Mouse (Mus musculus): ENCODE measurements at regions not wholly inside any gene's neighbourhood (a gene's known extent, or its start where the extent isn't known, plus 50 kb on each side); places are given as distances from the start of the nearest gene placed in this dataset.

DNA sequence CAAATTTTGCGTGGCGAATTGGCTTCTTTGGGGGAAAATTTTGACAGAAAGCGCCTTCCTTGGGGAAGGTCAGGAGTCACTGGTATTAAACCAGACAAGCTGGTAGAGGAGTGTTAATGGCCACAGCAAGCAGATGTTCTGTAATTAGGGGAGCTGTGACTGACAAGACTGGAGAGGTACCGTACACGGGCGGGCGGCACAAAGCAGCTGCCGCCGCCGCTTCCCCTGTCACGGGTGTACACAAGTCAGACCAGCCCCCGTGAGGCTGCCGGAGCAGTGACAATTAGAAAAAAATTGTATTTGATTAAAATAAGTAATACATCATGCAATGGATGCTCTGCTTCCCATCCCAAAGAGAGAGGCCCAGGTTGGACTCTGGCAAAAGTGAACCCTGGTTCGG is 369.8 kb downstream of the Vrk1 start:
- WGBS = 79% methylated on average over 14 of the region's 14 CpGs
- Histone ChIP-seq H3K27me3 (ENCODE audit: low read depth, poor library complexity, severe bottlenecking) (peaks cover 6% of the 10 kb centered on the region), H3K4me1 (peaks cover 35% of the 10 kb centered on the region), H3K36me3 (no peaks in the 10 kb centered on the region), H3K27ac (replicated peaks) (no peak overlapping the region), H3K4me3 (no peak overlapping the region), H3K9me3 (replicated peaks) (no peaks in the 10 kb centered on the region)
- no peak for DNase-seq (ENCODE audit: low spot score)

DNA sequence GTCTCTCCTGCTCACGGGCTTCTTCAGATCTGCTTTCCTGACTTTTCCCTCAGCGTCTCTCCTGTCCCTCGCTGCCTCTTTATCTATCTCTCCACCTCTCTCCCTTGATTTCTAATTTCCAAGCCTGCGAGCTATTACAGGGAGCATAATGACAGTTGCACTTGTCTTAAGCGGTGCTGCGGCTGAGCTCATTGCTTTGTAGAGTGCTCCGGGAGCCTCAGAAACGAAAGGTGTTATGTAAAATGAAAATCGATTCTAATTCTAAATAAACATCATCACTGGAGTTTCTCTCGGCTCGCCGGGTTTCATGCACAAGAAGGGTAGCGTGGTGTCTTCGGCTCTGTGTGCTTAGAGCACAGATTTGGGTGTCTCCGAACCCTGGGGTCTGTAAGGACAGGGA is 371.8 kb downstream of the Vrk1 start:
- Histone ChIP-seq H3K27me3 (ENCODE audit: low read depth, poor library complexity, severe bottlenecking) (peaks cover 6% of the 10 kb centered on the region), H3K4me1 (peaks cover 32% of the 10 kb centered on the region), H3K4me3 (no peak overlapping the region), H3K36me3 (no peaks in the 10 kb centered on the region), H3K9me3 (replicated peaks) (no peaks in the 10 kb centered on the region), H3K27ac (replicated peaks) (peak overlapping the region; percentile 30; the same call in 1 of the 2 replicates)
- no peak for DNase-seq (ENCODE audit: low spot score)
- WGBS = 86% methylated on average over 15 of the region's 15 CpGs

DNA sequence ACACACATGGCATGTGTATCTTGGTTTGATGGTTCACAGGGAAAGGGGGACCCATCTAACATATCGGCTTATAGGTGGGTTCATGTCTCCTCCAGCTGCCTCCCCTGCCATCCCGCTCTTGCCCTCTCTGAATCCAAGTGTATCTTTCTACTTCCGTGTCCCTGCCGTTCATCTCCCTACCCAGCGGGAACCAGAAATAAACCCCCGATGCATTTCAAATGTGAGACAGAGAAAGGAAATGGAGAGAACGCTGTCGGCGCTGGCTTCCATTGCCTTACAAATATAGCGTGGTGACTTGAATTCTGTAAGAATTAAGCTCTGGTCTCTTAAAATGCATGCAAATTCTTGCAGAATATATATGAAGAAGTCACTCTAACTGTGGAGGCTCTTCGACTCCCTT is 379.2 kb downstream of the Vrk1 start:
- 94% methylated on average over 11 of the region's 11 CpGs for WGBS
- Histone ChIP-seq H3K27me3 (ENCODE audit: low read depth, poor library complexity, severe bottlenecking) (no peaks in the 10 kb centered on the region), H3K9me3 (replicated peaks) (no peaks in the 10 kb centered on the region), H3K4me1 (no peaks in the 10 kb centered on the region), H3K27ac (replicated peaks) (no peak overlapping the region), H3K36me3 (no peaks in the 10 kb centered on the region), H3K4me3 (no peak overlapping the region)
- DNase-seq (ENCODE audit: low spot score) = no peak

DNA sequence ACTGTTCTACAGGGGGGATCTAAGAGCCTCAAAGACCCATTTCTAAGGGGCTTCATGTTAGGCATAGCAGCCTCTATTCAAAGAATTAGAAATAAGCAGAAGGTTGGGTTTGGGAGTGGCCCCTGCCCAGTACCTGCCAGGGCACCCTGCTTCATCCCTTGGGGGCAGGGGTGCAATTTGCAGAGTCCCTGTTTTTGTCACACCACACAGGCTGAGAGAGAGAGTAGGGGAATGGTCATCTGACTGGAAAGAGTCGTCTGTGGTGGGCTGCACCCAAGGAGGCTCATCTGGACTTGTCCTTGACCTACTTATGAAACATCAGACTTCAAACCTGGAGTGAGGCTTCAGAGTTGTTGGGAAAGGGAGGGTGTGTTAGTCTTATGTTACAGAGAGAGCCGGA is 382.3 kb downstream of the Vrk1 start:
- DNase-seq (ENCODE audit: low spot score) = no peak
- H3K27ac ChIP-seq (replicated peaks) = no peak overlapping the region
- no peak overlapping the region for H3K4me3 ChIP-seq
- no peaks in the 10 kb centered on the region for H3K27me3 ChIP-seq (ENCODE audit: low read depth, poor library complexity, severe bottlenecking)
- H3K36me3 ChIP-seq = no peaks in the 10 kb centered on the region
- WGBS = 86% methylated on average over 2 of the region's 2 CpGs
- H3K4me1 ChIP-seq = no peaks in the 10 kb centered on the region
- no peaks in the 10 kb centered on the region for H3K9me3 ChIP-seq (replicated peaks)

DNA sequence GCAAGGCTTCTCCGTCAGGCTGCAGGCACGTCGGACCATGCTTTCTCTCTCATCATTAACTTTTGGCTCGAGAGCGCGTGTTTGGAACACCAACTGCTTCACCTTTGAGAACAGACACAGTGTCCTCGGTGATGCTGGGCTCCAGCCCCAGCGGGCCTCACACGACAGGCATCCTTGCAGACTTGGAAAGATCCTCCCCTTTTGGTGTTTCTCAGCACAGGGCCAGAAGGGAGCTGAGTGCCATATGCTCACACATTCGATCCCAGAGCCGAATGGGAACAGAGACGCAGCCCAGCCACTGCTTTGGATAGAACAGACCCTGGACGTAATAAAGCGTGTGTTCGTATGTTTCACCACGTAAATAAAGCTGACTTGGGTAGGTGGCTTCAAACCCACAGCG is 389.1 kb downstream of the Vrk1 start:
- WGBS = 90% methylated on average over 17 of the region's 17 CpGs
- no peak overlapping the region for H3K4me3 ChIP-seq
- H3K4me1 ChIP-seq = 0 out of 2 replicates have a peak, but pooled peaks cover 3% of the 10 kb centered on the region
- no peaks in the 10 kb centered on the region for H3K9me3 ChIP-seq (replicated peaks)
- H3K27ac ChIP-seq (replicated peaks) = 0 out of 2 replicates have a peak overlapping the region, but pooled peaks have one; percentile 23
- no peaks in the 10 kb centered on the region for H3K36me3 ChIP-seq
- no peaks in the 10 kb centered on the region for H3K27me3 ChIP-seq (ENCODE audit: low read depth, poor library complexity, severe bottlenecking)
- no peak for DNase-seq (ENCODE audit: low spot score)

DNA sequence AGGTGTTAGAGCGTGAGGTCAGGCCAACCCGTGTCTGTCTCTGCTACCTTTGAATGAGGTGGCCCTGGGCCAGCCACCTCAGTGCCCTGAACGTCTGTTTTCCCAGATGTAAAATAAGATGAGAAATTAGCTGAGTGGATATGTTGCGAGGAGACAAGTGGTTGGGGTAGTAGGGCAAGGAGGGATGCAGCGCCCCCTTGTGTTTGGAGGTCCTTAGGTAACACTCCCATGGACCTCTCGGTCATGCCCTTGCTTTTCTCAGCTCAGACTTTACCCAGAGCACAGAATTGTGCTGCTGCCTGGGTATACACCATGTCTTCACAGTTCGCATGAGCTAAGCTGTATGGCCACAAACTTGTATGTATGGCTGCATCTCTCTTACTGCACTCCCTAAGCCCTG is 401.0 kb downstream of the Vrk1 start:
- peaks cover 4% of the 10 kb centered on the region; the same call in 1 of the 2 replicates for H3K4me1 ChIP-seq
- DNase-seq (ENCODE audit: low spot score) = no peak
- WGBS = 87% methylated on average over 7 of the region's 7 CpGs
- H3K27ac ChIP-seq (replicated peaks) = no peak overlapping the region
- H3K9me3 ChIP-seq (replicated peaks) = no peaks in the 10 kb centered on the region
- no peak overlapping the region for H3K4me3 ChIP-seq
- H3K27me3 ChIP-seq (ENCODE audit: low read depth, poor library complexity, severe bottlenecking) = no peaks in the 10 kb centered on the region
- H3K36me3 ChIP-seq = no peaks in the 10 kb centered on the region

DNA sequence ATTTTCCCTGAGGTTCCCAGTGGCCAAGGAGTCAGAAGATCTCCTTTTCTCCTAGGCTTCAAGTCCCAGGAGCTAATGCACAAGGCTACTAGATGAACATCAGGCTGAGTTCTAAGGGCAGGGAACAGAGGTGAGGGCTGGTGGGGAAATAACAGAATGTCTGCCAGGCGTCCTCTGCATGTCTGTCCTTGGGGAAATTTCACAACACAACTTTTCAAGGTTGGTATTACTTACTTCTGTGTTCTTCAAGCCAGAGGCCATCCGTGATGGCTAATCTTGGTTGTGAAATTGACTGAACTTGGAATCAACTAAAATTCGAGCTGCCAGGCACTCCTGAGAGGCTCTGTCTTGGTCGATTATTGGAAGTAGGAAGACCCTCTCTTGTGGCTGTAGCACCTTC is 416.6 kb downstream of the Vrk1 start:
- DNase-seq (ENCODE audit: low spot score) = no peak
- Histone ChIP-seq H3K4me1 (no peaks in the 10 kb centered on the region), H3K36me3 (no peaks in the 10 kb centered on the region), H3K4me3 (no peak overlapping the region), H3K27me3 (ENCODE audit: low read depth, poor library complexity, severe bottlenecking) (no peaks in the 10 kb centered on the region), H3K27ac (replicated peaks) (no peak overlapping the region), H3K9me3 (replicated peaks) (no peaks in the 10 kb centered on the region)
- 82% methylated on average over 4 of the region's 4 CpGs for WGBS

DNA sequence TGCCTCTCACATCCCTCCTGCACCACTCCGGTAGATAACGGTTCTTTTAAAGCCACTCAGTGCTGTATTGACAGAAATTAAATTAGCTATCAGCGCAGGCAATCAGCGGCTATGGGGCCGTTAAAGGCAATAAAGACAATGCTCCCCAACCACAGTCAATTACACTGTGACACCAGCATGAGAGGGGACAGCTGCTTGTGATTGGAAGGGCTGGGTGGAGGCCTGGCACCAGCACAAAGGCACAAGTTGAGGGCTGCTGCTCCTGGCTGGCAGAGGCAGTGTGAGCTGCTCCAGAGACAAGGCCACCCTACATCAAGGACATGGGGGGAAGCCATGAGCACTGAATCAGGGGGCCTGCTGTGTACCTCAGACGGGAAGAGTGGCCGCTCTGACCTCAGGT is 420.0 kb downstream of the Vrk1 start:
- no peaks in the 10 kb centered on the region for H3K9me3 ChIP-seq (replicated peaks)
- no peaks in the 10 kb centered on the region for H3K4me1 ChIP-seq
- H3K27ac ChIP-seq (replicated peaks) = no peak overlapping the region
- H3K36me3 ChIP-seq = no peaks in the 10 kb centered on the region
- no peak for DNase-seq (ENCODE audit: low spot score)
- no peaks in the 10 kb centered on the region for H3K27me3 ChIP-seq (ENCODE audit: low read depth, poor library complexity, severe bottlenecking)
- WGBS = 86% methylated on average over 7 of the region's 7 CpGs
- H3K4me3 ChIP-seq = no peak overlapping the region

DNA sequence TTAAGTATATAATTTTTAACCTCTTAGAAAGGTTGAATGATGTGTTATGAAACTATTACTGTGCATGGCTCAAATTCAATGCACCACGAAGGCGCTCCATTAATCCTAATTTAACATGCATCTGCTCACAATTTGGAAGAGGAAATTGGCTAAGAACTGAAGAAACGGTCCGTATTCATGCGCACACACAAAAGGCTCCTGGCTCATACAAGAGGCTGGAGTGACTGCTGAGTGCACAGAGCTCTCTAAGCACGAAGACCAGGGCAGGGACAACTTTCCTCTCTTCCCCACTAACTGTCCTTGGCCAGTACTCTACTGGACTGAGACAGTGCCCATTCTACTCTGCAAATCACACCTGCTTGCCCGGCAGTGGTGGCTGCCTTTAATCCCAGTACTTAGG is 435.1 kb downstream of the Vrk1 start:
- no peak for DNase-seq (ENCODE audit: low spot score)
- peaks cover 11% of the 10 kb centered on the region for H3K4me1 ChIP-seq
- H3K27me3 ChIP-seq (ENCODE audit: low read depth, poor library complexity, severe bottlenecking) = no peaks in the 10 kb centered on the region
- H3K27ac ChIP-seq (replicated peaks) = no peak overlapping the region
- no peak overlapping the region for H3K4me3 ChIP-seq
- H3K36me3 ChIP-seq = no peaks in the 10 kb centered on the region
- 84% methylated on average over 7 of the region's 7 CpGs for WGBS
- H3K9me3 ChIP-seq (replicated peaks) = peaks cover 6% of the 10 kb centered on the region; the same call in 1 of the 2 replicates

DNA sequence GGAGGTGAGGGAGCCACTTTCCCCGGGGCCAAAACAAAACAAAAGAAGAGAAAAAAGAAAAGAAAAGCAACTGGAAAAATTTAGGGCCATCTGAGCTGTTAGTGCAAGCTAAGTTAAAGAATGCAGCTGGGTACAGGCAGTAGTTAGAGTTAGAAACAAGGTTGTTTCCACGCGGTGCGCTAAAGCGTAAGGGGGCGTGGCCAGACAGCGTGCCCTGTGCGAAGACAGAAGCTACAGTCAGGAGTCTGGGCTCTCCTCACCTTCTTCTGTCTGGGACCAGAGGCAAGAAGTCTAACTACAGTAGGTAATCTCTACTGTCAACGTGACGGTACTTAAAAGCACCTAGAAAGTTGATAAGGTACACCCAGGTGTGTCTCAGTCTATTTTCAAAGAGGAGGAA is 435.9 kb downstream of the Vrk1 start:
- no peaks in the 10 kb centered on the region for H3K36me3 ChIP-seq
- H3K4me1 ChIP-seq = peaks cover 11% of the 10 kb centered on the region
- no peak for DNase-seq (ENCODE audit: low spot score)
- 67% methylated on average over 10 of the region's 10 CpGs for WGBS
- H3K4me3 ChIP-seq = no peak overlapping the region
- H3K9me3 ChIP-seq (replicated peaks) = peaks cover 6% of the 10 kb centered on the region; the same call in 1 of the 2 replicates
- H3K27me3 ChIP-seq (ENCODE audit: low read depth, poor library complexity, severe bottlenecking) = no peaks in the 10 kb centered on the region
- no peak overlapping the region for H3K27ac ChIP-seq (replicated peaks)

DNA sequence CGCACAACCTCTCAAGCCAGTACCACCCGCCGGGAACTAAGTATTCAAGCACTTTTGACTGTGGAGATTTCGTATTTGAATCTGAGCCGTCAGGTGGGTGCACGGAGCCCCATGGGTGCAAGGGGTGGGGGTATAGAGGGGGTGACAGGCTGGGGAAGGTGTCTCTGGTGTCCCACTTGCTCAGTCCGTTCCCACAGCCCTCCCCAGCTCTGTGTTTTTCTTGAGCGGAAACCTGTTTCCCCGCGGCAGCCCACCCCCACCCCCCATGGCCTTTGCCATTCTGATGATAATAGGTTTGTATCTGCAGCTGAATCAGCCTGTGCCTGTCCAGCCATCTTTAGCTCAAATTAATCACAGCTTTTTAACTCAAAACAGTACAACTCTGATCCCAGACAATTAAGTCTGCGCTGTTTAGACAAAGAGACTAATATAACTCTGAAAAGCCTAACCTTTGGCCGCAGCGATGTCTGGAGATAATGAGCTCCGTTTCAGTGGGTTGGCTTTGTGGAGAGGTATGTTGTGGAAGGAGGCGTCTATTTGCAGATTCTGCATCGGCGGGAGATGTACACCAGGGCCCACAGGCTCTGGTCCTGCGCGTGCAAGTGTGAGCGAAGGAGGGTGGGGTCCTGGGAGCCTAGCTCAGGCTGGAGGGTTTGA is 437.0 kb downstream of the Vrk1 start:
- H3K4me3 ChIP-seq = no peak overlapping the region
- DNase-seq (ENCODE audit: low spot score) = no peak
- peak overlapping the region; percentile 64 for H3K27ac ChIP-seq (replicated peaks)
- H3K9me3 ChIP-seq (replicated peaks) = peaks cover 6% of the 10 kb centered on the region; the same call in 1 of the 2 replicates
- peaks cover 11% of the 10 kb centered on the region for H3K4me1 ChIP-seq
- 72% methylated on average over 20 of the region's 20 CpGs for WGBS
- H3K36me3 ChIP-seq = no peaks in the 10 kb centered on the region
- H3K27me3 ChIP-seq (ENCODE audit: low read depth, poor library complexity, severe bottlenecking) = no peaks in the 10 kb centered on the region

DNA sequence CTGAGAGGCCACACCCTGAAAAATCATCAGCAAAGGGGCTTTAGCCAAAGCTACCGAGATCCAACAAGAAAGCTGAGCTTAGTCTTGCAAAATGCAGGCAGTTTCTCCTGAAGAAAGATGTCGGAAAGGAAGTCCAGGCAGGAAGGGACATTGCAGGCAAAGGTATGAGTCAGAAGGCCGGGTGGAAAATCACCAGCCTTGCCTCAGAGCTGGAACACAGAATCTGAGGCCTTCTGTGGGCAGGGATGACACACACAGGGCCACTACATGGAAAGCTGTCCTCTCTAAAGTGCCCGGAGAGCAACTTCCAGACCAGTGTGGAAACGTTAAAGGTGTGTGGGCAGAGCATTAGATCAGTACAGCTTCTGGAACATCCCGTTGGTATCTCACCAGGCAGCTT is 438.5 kb downstream of the Vrk1 start:
- no peaks in the 10 kb centered on the region for H3K27me3 ChIP-seq (ENCODE audit: low read depth, poor library complexity, severe bottlenecking)
- peaks cover 6% of the 10 kb centered on the region; the same call in 1 of the 2 replicates for H3K9me3 ChIP-seq (replicated peaks)
- peaks cover 11% of the 10 kb centered on the region for H3K4me1 ChIP-seq
- H3K27ac ChIP-seq (replicated peaks) = no peak overlapping the region
- WGBS = 86% methylated on average over 6 of the region's 6 CpGs
- H3K36me3 ChIP-seq = no peaks in the 10 kb centered on the region
- H3K4me3 ChIP-seq = no peak overlapping the region
- no peak for DNase-seq (ENCODE audit: low spot score)

DNA sequence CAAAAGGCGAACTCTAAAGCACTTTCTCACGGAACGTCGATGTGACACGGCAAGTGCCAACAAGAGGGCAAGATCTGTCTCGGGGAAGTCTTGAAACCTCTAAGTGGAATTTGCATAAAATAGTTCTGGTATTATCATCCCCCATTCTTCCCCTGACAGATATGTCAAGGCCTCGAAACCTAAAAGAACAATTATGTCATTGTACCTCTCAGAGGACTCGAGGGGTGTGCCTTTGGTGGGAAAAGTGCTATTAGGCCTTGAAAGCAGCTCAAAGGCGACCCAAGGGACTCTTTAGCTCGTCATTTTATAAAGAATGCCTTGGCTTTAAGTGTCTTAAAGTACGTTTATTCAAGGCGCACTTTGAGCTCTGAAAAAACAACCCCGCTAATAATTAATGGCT is 443.5 kb downstream of the Vrk1 start:
- Histone ChIP-seq H3K27ac (replicated peaks) (no peak overlapping the region), H3K27me3 (ENCODE audit: low read depth, poor library complexity, severe bottlenecking) (peaks cover 18% of the 10 kb centered on the region), H3K4me1 (peaks cover 6% of the 10 kb centered on the region; the same call in 1 of the 2 replicates), H3K36me3 (no peaks in the 10 kb centered on the region), H3K9me3 (replicated peaks) (no peaks in the 10 kb centered on the region), H3K4me3 (no peak overlapping the region)
- 79% methylated on average over 13 of the region's 13 CpGs for WGBS
- DNase-seq (ENCODE audit: low spot score) = no peak

DNA sequence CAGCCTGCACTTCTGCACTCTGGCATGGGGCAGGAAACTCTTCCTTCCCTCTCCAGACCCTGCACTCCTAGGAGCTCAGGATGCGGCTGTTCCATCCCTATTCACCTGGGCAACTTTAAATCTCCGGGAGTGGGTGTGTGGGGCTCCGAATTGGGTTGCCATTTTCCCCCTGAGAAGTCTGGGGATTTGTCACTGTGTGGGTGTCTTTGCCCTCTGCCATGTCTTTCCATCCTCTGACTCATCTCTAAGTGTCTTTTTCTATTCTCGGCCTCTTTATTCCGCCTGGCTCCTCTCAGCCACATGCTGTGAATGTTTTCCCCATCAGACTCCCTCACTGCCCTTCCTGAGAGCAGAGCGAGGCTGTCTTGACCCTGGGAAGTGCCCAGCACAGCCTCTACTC is 448.2 kb downstream of the Vrk1 start:
- Histone ChIP-seq H3K9me3 (replicated peaks) (no peaks in the 10 kb centered on the region), H3K27me3 (ENCODE audit: low read depth, poor library complexity, severe bottlenecking) (peaks cover 19% of the 10 kb centered on the region), H3K4me1 (peaks cover 24% of the 10 kb centered on the region), H3K36me3 (no peaks in the 10 kb centered on the region), H3K4me3 (no peak overlapping the region), H3K27ac (replicated peaks) (peak overlapping the region; percentile 59)
- no peak for DNase-seq (ENCODE audit: low spot score)
- 49% methylated on average over 6 of the region's 6 CpGs for WGBS

Data from midbrain, embryonic 10.5 days (tissue).